Mouse (Mus musculus): ENCODE measurements around the gene Pla2g4b.

GRCm38 (mm10) chr2:120049632-120050274 lies 16.5 kb downstream of the Pla2g4b start:
- TF ChIP-seq CTCF (IDR thresholded peaks at IDR 0.05) (peak; percentile 83), EP300 (IDR thresholded peaks at IDR 0.05) (no peak)
